Mouse (Mus musculus) kidney, postnatal 0 days (tissue): ENCODE results near the gene Zc3h12d. TPM values are rescaled to one million over a fixed set of nuclear protein-coding genes. Genes with fewer than 3 reads are reported as not detected.

Source experiments
- ATAC-seq: fragments of 200-750 bp; cut with Nextera tagmentation; replicated peaks from 2 replicates; pipeline ENCODE4 v1.8.0; 2017; ENCODE audit warnings: low read depth, moderate number of reproducible peaks, moderate TSS enrichment, moderate library complexity; ENCODE audit not compliant: low FRiP score
- DNase-seq: peaks from one replicate; pipeline ENCODE4 v3.0.0-alpha.2; 2016; ENCODE audit warnings: low spot score
- H3K27ac ChIP-seq: fragments of 300-500 bp; sonication (generic); 2 replicates; pipeline ENCODE4 v1.5.1; 2014; ENCODE audit warnings: mild to moderate bottlenecking
- H3K27me3 ChIP-seq: fragments of 300-500 bp; sonication (generic); 2 replicates; pipeline ENCODE4 v1.6.1; 2014; ENCODE audit warnings: low read length, mixed read lengths; ENCODE audit not compliant: insufficient read depth
- H3K36me3 ChIP-seq: fragments of 300-500 bp; sonication (generic); 2 replicates; pipeline ENCODE4 v1.6.1; 2014; ENCODE audit warnings: low read length, mixed read lengths; ENCODE audit not compliant: insufficient read depth
- H3K4me1 ChIP-seq: fragments of 300-500 bp; sonication (generic); replicated peaks from 2 replicates; pipeline ENCODE4 v1.6.1; 2014; ENCODE audit warnings: antibody characterized with exemption, low read length, mixed read lengths; ENCODE audit not compliant: insufficient read depth
- H3K4me2 ChIP-seq: fragments of 300-500 bp; sonication (generic); 2 replicates; pipeline ENCODE4 v1.6.1; 2014; ENCODE audit warnings: mild to moderate bottlenecking, low read length, moderate library complexity, mixed read lengths
- H3K4me3 ChIP-seq: fragments of 300-500 bp; sonication (generic); replicated peaks from 2 replicates; pipeline ENCODE4 v1.5.1; 2014; ENCODE audit warnings: low read depth, low read length
- H3K9ac ChIP-seq: fragments of 300-500 bp; sonication (generic); 2 replicates; pipeline ENCODE4 v1.6.1; 2014; ENCODE audit warnings: low read depth, low read length
- H3K9me3 ChIP-seq: fragments of 300-500 bp; sonication (generic); replicated peaks from 2 replicates; pipeline ENCODE4 v1.6.1; 2016; ENCODE audit warnings: low read length, inconsistent platforms, mixed read lengths
- CTCF ChIP-seq: IDR thresholded peaks from 2 replicates; pipeline ENCODE4 v1.5.1; 2016; ENCODE audit warnings: antibody characterized with exemption, low read depth, mild to moderate bottlenecking, moderate library complexity
- WGBS: fragments of 180-500 bp; shearing (Covaris S2); extraction: QIAGEN DNeasy Blood & Tissue Kit; methylation state at CpG from one replicate; pipeline ENCODE4 v1.1.7; 2014; 5-methylcytosine and 5-hydroxymethylcytosine counted together
- polyA plus RNA-seq: library from polyadenylated mRNA; unstranded; fragments of >200 nt; fragmentation: Nextera tagmentation; extraction: Ambion mirVana; gene quantifications from 2 replicates; pipeline ENCODE4 v1.2.1, GENCODE M21; 2015

The Zc3h12d gene
- polyA plus RNA-seq, 1 experiment from 2014 or later, result 0.29 TPM

DNA sequence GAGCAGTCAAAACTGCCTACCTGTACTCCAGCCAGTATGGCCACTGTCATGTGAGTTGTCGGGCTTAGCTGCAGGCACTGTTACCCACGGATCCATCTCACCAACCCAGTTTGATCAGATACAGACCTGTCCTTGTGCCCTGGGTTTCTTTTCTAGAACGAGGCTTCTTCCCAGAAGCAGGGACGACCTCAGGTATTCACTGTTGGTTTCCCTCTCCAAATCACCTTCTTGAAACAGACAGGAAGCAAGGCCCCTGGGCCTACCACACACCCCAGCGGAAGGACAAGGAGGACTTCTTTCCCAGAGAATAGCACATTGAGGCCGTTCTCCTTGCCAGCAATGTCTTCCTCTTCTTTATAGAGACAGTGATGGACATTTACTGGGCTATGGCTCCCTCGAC lies 28.2 kb downstream of the Zc3h12d start:
- Histone ChIP-seq H3K9ac (no peak overlapping the region), H3K4me3 (no peak overlapping the region), H3K36me3 (no peaks in the 10 kb centered on the region), H3K27ac (no peak overlapping the region), H3K4me2 (no peak overlapping the region), H3K9me3 (no peaks in the 10 kb centered on the region), H3K4me1 (no peaks in the 10 kb centered on the region), H3K27me3 (no peaks in the 10 kb centered on the region)
- WGBS, result 85% methylated on average over 7 of the region's 7 CpGs
- TF ChIP-seq CTCF, result no peak
- ATAC-seq (no peak), DNase-seq (no peak)

DNA sequence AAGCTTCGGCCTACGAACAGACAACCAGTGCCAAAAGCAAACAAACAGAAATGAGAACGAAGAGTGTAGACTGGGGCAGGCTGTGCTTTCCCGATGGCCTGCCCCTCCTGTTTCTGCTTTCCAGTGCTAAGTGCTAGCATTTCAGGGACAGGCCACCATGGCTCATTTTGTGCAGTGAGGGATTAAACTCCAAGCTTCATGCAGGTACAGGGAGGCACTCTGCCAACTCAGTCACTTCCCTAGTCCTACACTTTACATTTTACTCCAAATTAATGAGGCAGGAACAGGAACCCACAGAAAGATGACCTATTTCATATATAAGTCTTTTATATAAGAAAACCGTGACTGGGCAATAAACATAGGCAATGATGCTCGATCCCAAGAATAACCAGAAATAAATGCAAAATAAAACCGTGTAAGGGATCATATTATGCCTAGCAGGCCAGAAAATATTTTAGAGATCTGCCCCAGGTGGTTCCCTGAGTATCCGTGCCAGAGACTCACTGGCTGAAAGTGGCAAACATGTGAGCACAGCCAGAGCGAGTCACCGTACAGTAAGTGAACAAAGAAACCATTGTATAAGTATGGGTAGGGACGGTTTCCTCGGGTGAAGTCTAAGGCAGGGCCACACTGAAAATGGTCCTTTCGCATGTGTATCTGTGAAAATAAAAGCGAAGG lies 29.1 kb downstream of the Zc3h12d start:
- H3K4me2 ChIP-seq, result no peak overlapping the region
- H3K4me3 ChIP-seq, result no peak overlapping the region
- no peaks in the 10 kb centered on the region for H3K9me3 ChIP-seq
- 84% methylated on average over 14 of the region's 14 CpGs for WGBS
- no peak for TF ChIP-seq CTCF
- ATAC-seq (no peak), DNase-seq (no peak)
- no peaks in the 10 kb centered on the region for H3K4me1 ChIP-seq
- no peaks in the 10 kb centered on the region for H3K36me3 ChIP-seq
- no peaks in the 10 kb centered on the region for H3K27me3 ChIP-seq
- no peak overlapping the region for H3K9ac ChIP-seq
- H3K27ac ChIP-seq, result no peak overlapping the region

DNA sequence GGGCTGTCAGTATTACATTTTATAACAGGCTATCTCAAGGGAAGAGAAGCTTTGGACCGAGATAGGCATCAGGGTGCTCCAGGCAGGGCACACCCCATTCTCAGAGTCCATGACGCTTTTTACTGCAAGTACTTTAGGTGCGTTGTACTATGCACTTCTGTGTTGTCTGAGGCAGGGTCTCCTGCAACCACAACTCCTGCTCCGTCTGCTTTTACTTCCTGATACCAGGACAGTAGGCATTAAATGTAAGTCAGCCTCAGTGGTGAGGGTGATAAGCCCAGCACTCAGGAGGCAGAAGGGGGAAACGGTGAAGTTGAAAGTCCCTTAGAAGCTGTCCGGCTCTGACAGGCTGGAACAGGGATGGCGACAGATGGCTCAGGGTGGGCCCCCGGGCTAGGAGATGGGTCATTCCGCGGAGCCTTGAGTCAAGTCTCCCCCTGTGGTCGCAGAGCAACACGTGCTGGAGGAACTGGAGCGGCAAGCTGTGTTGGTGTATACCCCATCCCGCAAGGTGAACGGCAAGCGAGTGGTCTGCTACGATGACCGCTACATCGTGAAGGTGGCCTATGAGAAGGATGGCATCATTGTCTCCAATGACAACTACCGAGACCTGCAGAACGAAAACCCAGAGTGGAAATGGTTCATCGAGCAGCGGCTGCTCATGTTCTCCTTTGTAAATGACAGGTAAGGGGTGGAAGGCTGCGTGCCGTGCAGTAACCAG lies 29.8 kb downstream of the Zc3h12d start:
- Histone ChIP-seq H3K9me3 (no peaks in the 10 kb centered on the region), H3K27me3 (no peaks in the 10 kb centered on the region), H3K4me2 (no peak overlapping the region), H3K4me1 (no peaks in the 10 kb centered on the region), H3K9ac (no peak overlapping the region), H3K36me3 (no peaks in the 10 kb centered on the region), H3K4me3 (no peak overlapping the region), H3K27ac (no peak overlapping the region)
- DNase-seq (no peak), ATAC-seq (no peak)
- TF ChIP-seq CTCF, result no peak
- WGBS, result 89% methylated on average over 25 of the region's 25 CpGs

DNA sequence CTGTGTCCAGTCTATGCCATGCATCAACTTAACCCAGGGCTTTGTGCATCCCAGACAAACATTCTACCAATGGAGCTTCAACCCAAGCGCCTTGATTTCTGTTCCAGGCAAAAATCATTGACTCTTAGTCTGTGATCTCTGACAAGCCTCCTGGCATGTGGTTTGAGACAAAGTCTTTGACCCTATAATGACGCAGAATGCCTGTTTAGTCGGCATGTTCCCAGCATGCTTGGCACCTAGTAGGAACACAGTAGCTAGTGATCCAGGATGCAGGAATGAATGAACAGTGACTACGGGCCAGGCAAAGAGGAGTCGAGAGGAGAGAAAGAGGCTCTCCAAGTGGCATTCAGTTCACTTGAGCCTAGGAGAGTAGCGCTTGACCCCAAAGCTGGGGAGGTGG lies 31.1 kb downstream of the Zc3h12d start:
- no peak for TF ChIP-seq CTCF
- H3K27ac ChIP-seq, result no peak overlapping the region
- H3K4me1 ChIP-seq, result 0 out of 2 replicates have a peak, but pooled peaks cover 4% of the 10 kb centered on the region
- no peaks in the 10 kb centered on the region for H3K36me3 ChIP-seq
- no peak for ATAC-seq
- no peak for DNase-seq
- no peak overlapping the region for H3K4me2 ChIP-seq
- H3K4me3 ChIP-seq, result no peak overlapping the region
- 94% methylated on average over 6 of the region's 6 CpGs for WGBS
- H3K9ac ChIP-seq, result no peak overlapping the region
- peaks cover 4% of the 10 kb centered on the region; the same call in 1 of the 2 replicates for H3K27me3 ChIP-seq
- H3K9me3 ChIP-seq, result no peaks in the 10 kb centered on the region

DNA sequence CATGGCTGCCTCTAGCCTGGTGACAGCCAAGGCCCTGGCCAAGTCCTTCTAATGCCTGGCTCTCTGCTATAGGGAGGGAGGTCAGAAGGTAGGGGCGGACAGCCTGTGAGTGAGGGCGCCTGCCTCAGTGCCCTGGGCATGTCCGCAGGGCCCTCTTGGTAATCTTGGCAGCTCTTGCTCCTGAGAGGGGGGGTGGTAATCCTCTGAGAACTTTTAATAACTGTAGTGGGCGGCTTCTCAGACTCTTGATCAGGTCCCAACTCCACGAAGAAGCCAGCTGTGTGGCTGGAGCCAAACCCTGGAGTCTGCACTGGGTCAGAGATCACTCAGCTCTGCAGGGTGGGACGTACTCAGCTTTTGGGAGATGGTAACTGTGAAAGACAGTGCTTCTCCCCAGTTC lies 31.9 kb downstream of the Zc3h12d start:
- Histone ChIP-seq H3K36me3 (no peaks in the 10 kb centered on the region), H3K27ac (no peak overlapping the region), H3K4me1 (0 out of 2 replicates have a peak, but pooled peaks cover 4% of the 10 kb centered on the region), H3K4me2 (no peak overlapping the region), H3K27me3 (peaks cover 4% of the 10 kb centered on the region; the same call in 1 of the 2 replicates), H3K4me3 (no peak overlapping the region), H3K9me3 (no peaks in the 10 kb centered on the region), H3K9ac (no peak overlapping the region)
- DNase-seq (no peak), ATAC-seq (no peak)
- 71% methylated on average over 6 of the region's 6 CpGs for WGBS
- TF ChIP-seq CTCF, result no peak

DNA sequence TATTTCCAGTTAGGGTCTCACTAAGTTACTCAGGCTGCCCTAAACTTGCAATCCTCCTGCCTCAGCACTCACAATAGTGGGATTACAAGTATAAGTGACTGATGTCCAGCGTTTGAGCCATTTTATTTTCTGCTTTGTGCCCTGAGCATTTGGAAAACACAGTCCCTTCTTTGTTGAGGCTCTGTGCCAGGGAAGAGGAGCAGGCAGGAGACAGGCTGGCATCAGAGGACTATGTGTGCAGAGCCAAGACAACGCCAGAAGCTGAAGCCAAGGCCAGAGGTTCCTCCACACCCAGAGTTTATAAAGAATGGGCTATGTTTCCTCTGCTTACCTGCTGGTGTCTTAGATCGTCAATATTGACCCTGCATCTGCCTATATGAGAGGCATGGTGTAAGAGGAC lies 32.5 kb downstream of the Zc3h12d start:
- no peak for TF ChIP-seq CTCF
- Histone ChIP-seq H3K4me2 (no peak overlapping the region), H3K9me3 (no peaks in the 10 kb centered on the region), H3K27ac (no peak overlapping the region), H3K9ac (no peak overlapping the region), H3K4me3 (no peak overlapping the region), H3K27me3 (peaks cover 4% of the 10 kb centered on the region; the same call in 1 of the 2 replicates), H3K4me1 (0 out of 2 replicates have a peak, but pooled peaks cover 4% of the 10 kb centered on the region), H3K36me3 (no peaks in the 10 kb centered on the region)
- WGBS, result 85% methylated on average over 3 of the region's 3 CpGs
- ATAC-seq (no peak), DNase-seq (no peak)
